Mouse (Mus musculus) forebrain, embryonic 11.5 days (tissue): ENCODE measurements around the gene Dusp22. TPM values are rescaled to one million over a fixed set of nuclear protein-coding genes. Genes with fewer than 3 reads are reported as not detected.

ENCODE experiments used
- ATAC-seq: fragments of 200-750 bp; cut with Nextera tagmentation; replicated peaks from 2 replicates; pipeline ENCODE4 v1.8.0; 2017; ENCODE audit warnings: moderate TSS enrichment; ENCODE audit not compliant: low FRiP score
- DNase-seq: peaks from one replicate; pipeline ENCODE4 v3.0.0-alpha.2; 2017; ENCODE audit warnings: low spot score
- H3K27ac ChIP-seq: fragments of 300-500 bp; sonication (generic); 2 replicates; pipeline ENCODE4 v1.5.1; 2014; ENCODE audit warnings: low read depth, low read length
- H3K27me3 ChIP-seq: fragments of 300-500 bp; sonication (generic); 2 replicates; pipeline ENCODE4 v1.6.1; 2014; ENCODE audit warnings: mild to moderate bottlenecking, low read length, mixed read lengths; ENCODE audit not compliant: control insufficient read depth, insufficient read depth
- H3K36me3 ChIP-seq: fragments of 300-500 bp; sonication (generic); 2 replicates; pipeline ENCODE4 v1.6.1; 2014; ENCODE audit warnings: mild to moderate bottlenecking, low read length, moderate library complexity, mixed read lengths; ENCODE audit not compliant: control insufficient read depth, insufficient read depth
- H3K4me1 ChIP-seq: fragments of 300-500 bp; sonication (generic); replicated peaks from 2 replicates; pipeline ENCODE4 v1.6.1; 2014; ENCODE audit warnings: low read length, mixed read lengths; ENCODE audit not compliant: control insufficient read depth, insufficient read depth
- H3K4me2 ChIP-seq: fragments of 300-500 bp; sonication (generic); 2 replicates; pipeline ENCODE4 v1.6.1; 2014; ENCODE audit warnings: low read depth, mild to moderate bottlenecking, low read length, moderate library complexity, mixed read lengths; ENCODE audit not compliant: severe bottlenecking
- H3K4me3 ChIP-seq: fragments of 300-500 bp; sonication (generic); 2 replicates; pipeline ENCODE4 v1.5.1; 2014; ENCODE audit warnings: low read depth, low read length
- H3K9ac ChIP-seq: fragments of 300-500 bp; sonication (generic); 2 replicates; pipeline ENCODE4 v1.6.1; 2014; ENCODE audit warnings: low read length
- H3K9me3 ChIP-seq: fragments of 300-500 bp; sonication (generic); 2 replicates; pipeline ENCODE4 v1.6.1; 2016; ENCODE audit warnings: low read length, mixed read lengths; ENCODE audit not compliant: control insufficient read depth
- WGBS: fragments of 180-500 bp; shearing (Covaris S2); extraction: QIAGEN DNeasy Blood & Tissue Kit; methylation state at CpG from one replicate; pipeline ENCODE4 v1.1.7; 2014; 5-methylcytosine and 5-hydroxymethylcytosine counted together
- polyA plus RNA-seq: library from polyadenylated mRNA; unstranded; fragments of >200 nt; fragmentation: Nextera tagmentation; extraction: Ambion mirVana; gene quantifications from 2 replicates; pipeline ENCODE4 v1.2.1, GENCODE M21; 2014

The Dusp22 gene
- polyA plus RNA-seq, result 16.5 and 17.0 TPM in 2 replicates

GRCm38 (mm10) chr13:30659613-30660505 is at the start of gene Dusp22:
Gene Dusp22 (plus strand): TSS chr13:30659999.
- Histone ChIP-seq H3K4me2 (peak within 1 kb of the TSS; percentile 52), H3K27me3 (no peaks in the 10 kb centered on the region), H3K9me3 (no peaks in the 10 kb centered on the region), H3K27ac (no peak within 1 kb of the TSS), H3K36me3 (no peaks in the 10 kb centered on the region), H3K4me3 (peak within 1 kb of the TSS; percentile 68), H3K4me1 (0 out of 2 replicates have a peak, but pooled peaks cover 1% of the 10 kb centered on the region), H3K9ac (peak within 1 kb of the TSS; percentile 72)
- WGBS, result under 1% methylated on average over 69 of the region's 74 CpGs
- ATAC-seq (peak; percentile 94), DNase-seq (peak; percentile 88)

GRCm38 (mm10) chr13:30612079-30612794 is 47.6 kb upstream of the Dusp22 start:
- no peak overlapping the region for H3K4me3 ChIP-seq
- H3K27ac ChIP-seq, result no peak overlapping the region
- H3K36me3 ChIP-seq, result no peaks in the 10 kb centered on the region
- ATAC-seq (no peak), DNase-seq (no peak)
- 85% methylated on average over 6 of the region's 6 CpGs for WGBS
- no peak overlapping the region for H3K4me2 ChIP-seq
- H3K4me1 ChIP-seq, result no peaks in the 10 kb centered on the region
- H3K9ac ChIP-seq, result no peak overlapping the region
- no peaks in the 10 kb centered on the region; the same call in 1 of the 2 replicates for H3K9me3 ChIP-seq
- no peaks in the 10 kb centered on the region for H3K27me3 ChIP-seq

GRCm38 (mm10) chr13:30619684-30620083 is 40.1 kb upstream of the Dusp22 start:
- no peaks in the 10 kb centered on the region for H3K27me3 ChIP-seq
- H3K36me3 ChIP-seq, result no peaks in the 10 kb centered on the region
- H3K4me2 ChIP-seq, result no peak overlapping the region
- H3K9me3 ChIP-seq, result no peaks in the 10 kb centered on the region; the same call in 1 of the 2 replicates
- DNase-seq (no peak), ATAC-seq (no peak)
- H3K4me3 ChIP-seq, result no peak overlapping the region
- H3K9ac ChIP-seq, result no peak overlapping the region
- H3K27ac ChIP-seq, result no peak overlapping the region
- H3K4me1 ChIP-seq, result no peaks in the 10 kb centered on the region
- WGBS, result 62% methylated on average over 3 of the region's 3 CpGs

- Histone ChIP-seq H3K9me3 (no peaks in the 10 kb centered on the region), H3K4me3 (no peak overlapping the region), H3K9ac (no peak overlapping the region), H3K4me1 (no peaks in the 10 kb centered on the region), H3K27ac (no peak overlapping the region), H3K4me2 (no peak overlapping the region), H3K27me3 (no peaks in the 10 kb centered on the region), H3K36me3 (no peaks in the 10 kb centered on the region)
- DNase-seq (no peak), ATAC-seq (no peak)
- WGBS, result 55% methylated on average over 8 of the region's 8 CpGs
Observed at GRCm38 (mm10) chr13:30628195-30629048, 31.4 kb upstream of the Dusp22 start.

GRCm38 (mm10) chr13:30629794-30630410 is 29.9 kb upstream of the Dusp22 start:
- no peaks in the 10 kb centered on the region for H3K4me1 ChIP-seq
- no peak overlapping the region for H3K27ac ChIP-seq
- no peak overlapping the region for H3K9ac ChIP-seq
- H3K27me3 ChIP-seq, result no peaks in the 10 kb centered on the region
- H3K4me2 ChIP-seq, result no peak overlapping the region
- H3K9me3 ChIP-seq, result no peaks in the 10 kb centered on the region
- no peak for DNase-seq
- no peaks in the 10 kb centered on the region for H3K36me3 ChIP-seq
- WGBS, result 87% methylated on average over 10 of the region's 10 CpGs
- no peak overlapping the region for H3K4me3 ChIP-seq
- ATAC-seq, result no peak

GRCm38 (mm10) chr13:30632998-30633397 is 26.8 kb upstream of the Dusp22 start:
- Histone ChIP-seq H3K9me3 (no peaks in the 10 kb centered on the region), H3K4me1 (no peaks in the 10 kb centered on the region), H3K4me3 (no peak overlapping the region), H3K27ac (no peak overlapping the region), H3K27me3 (no peaks in the 10 kb centered on the region), H3K36me3 (no peaks in the 10 kb centered on the region), H3K4me2 (no peak overlapping the region), H3K9ac (no peak overlapping the region)
- DNase-seq, result no peak
- WGBS, result 87% methylated on average over 6 of the region's 6 CpGs
- no peak for ATAC-seq

GRCm38 (mm10) chr13:30636453-30636852 is 23.3 kb upstream of the Dusp22 start:
- Histone ChIP-seq H3K9ac (no peak overlapping the region), H3K4me2 (no peak overlapping the region), H3K9me3 (no peaks in the 10 kb centered on the region), H3K4me3 (no peak overlapping the region), H3K27me3 (no peaks in the 10 kb centered on the region), H3K36me3 (no peaks in the 10 kb centered on the region), H3K27ac (no peak overlapping the region), H3K4me1 (no peaks in the 10 kb centered on the region)
- WGBS, result 86% methylated on average over 4 of the region's 4 CpGs
- DNase-seq (no peak), ATAC-seq (no peak)
